Mouse (Mus musculus) Muller cell, postnatal 12 days (primary cell): Measurements from ENCODE around the gene Med27.
"Not testable (repeated sequence)": the region's sequence is repeated elsewhere in the genome, so short reads cannot be mapped to it uniquely, and the experiment has no call there.

Experiments used
- DNase-seq: peaks from one replicate; pipeline ENCODE4 v3.0.0-alpha.2; 2015; ENCODE audit errors: inconsistent ontology term

The Med27 gene

GRCm38 (mm10) chr2:29519402-29519801 is 172.8 kb downstream of the Med27 start:
- DNase-seq, result no peak

GRCm38 (mm10) chr2:29520206-29520605 is 173.6 kb downstream of the Med27 start:
- peak; percentile 23 for DNase-seq

- DNase-seq, result no peak
Measured at GRCm38 (mm10) chr2:29521486-29521885, 174.9 kb downstream of the Med27 start.

GRCm38 (mm10) chr2:29523918-29524811 is 177.5 kb downstream of the Med27 start:
- peak; percentile 42 for DNase-seq

GRCm38 (mm10) chr2:29525273-29525805 is 178.7 kb downstream of the Med27 start:
- DNase-seq, result no peak

GRCm38 (mm10) chr2:29526266-29526665 is 179.6 kb downstream of the Med27 start:
- DNase-seq, result peak; percentile 38

GRCm38 (mm10) chr2:29527480-29527879 is 180.9 kb downstream of the Med27 start:
- not testable (repeated sequence) for DNase-seq

- no peak for DNase-seq
Measured at GRCm38 (mm10) chr2:29528811-29529210, 182.2 kb downstream of the Med27 start.

GRCm38 (mm10) chr2:29529788-29530187 is 183.2 kb downstream of the Med27 start:
- not testable (repeated sequence) for DNase-seq

- no peak for DNase-seq
Measured at GRCm38 (mm10) chr2:29532173-29532572, 185.6 kb downstream of the Med27 start.

GRCm38 (mm10) chr2:29532921-29533320 is 186.3 kb downstream of the Med27 start:
- DNase-seq, result no peak

- DNase-seq, result no peak
Measured at GRCm38 (mm10) chr2:29535566-29536244, 189.1 kb downstream of the Med27 start.

- DNase-seq, result no peak
Measured at GRCm38 (mm10) chr2:29536481-29536880, 189.9 kb downstream of the Med27 start.

GRCm38 (mm10) chr2:29537334-29537733 is 190.7 kb downstream of the Med27 start:
- no peak for DNase-seq

GRCm38 (mm10) chr2:29542039-29542438 is 195.4 kb downstream of the Med27 start:
- DNase-seq, result peak; percentile 55

GRCm38 (mm10) chr2:29546571-29546970 is 200.0 kb downstream of the Med27 start:
- no peak for DNase-seq

- DNase-seq, result no peak
Measured at GRCm38 (mm10) chr2:29551816-29552585, 205.4 kb downstream of the Med27 start.

- DNase-seq, result no peak
Measured at GRCm38 (mm10) chr2:29553945-29554634, 207.5 kb downstream of the Med27 start.

GRCm38 (mm10) chr2:29558561-29558960 is 211.9 kb downstream of the Med27 start:
- DNase-seq, result no peak

GRCm38 (mm10) chr2:29559955-29560354 is 213.3 kb downstream of the Med27 start:
- no peak for DNase-seq

- peak; percentile 12 for DNase-seq
Measured at GRCm38 (mm10) chr2:29561468-29561867, 214.8 kb downstream of the Med27 start.
